Mouse (Mus musculus) embryonic facial prominence, embryonic 11.5 days (tissue): Measurements from ENCODE around the gene Sept5. TPM values are rescaled to one million over a fixed set of nuclear protein-coding genes. Genes with fewer than 3 reads are reported as not detected.

Experiments used
- ATAC-seq: fragments of 200-750 bp; cut with Nextera tagmentation; replicated peaks from 2 replicates; pipeline ENCODE4 v1.8.0; 2017; ENCODE audit warnings: low read depth; ENCODE audit not compliant: insufficient number of reproducible peaks, low FRiP score, low TSS enrichment
- DNase-seq: peaks from one replicate; pipeline ENCODE4 v3.0.0-alpha.2; 2015; ENCODE audit warnings: low spot score
- H3K27ac ChIP-seq: fragments of 300-500 bp; sonication (generic); replicated peaks from 2 replicates; pipeline ENCODE4 v1.5.1; 2014; ENCODE audit warnings: mild to moderate bottlenecking, low read depth, low read length, control low read depth
- H3K27me3 ChIP-seq: fragments of 300-500 bp; sonication (generic); 2 replicates; pipeline ENCODE4 v1.6.1; 2014; ENCODE audit warnings: mild to moderate bottlenecking, low read length, moderate library complexity, mixed read lengths; ENCODE audit not compliant: control insufficient read depth, insufficient read depth
- H3K36me3 ChIP-seq: fragments of 300-500 bp; sonication (generic); replicated peaks from 2 replicates; pipeline ENCODE4 v1.6.1; 2014; ENCODE audit warnings: low read depth, mild to moderate bottlenecking, low read length, moderate library complexity, mixed read lengths; ENCODE audit not compliant: control insufficient read depth, insufficient read depth
- H3K4me1 ChIP-seq: fragments of 300-500 bp; sonication (generic); 2 replicates; pipeline ENCODE4 v1.6.1; 2014; ENCODE audit warnings: low read length, mixed read lengths; ENCODE audit not compliant: control insufficient read depth, insufficient read depth
- H3K4me2 ChIP-seq: fragments of 300-500 bp; sonication (generic); 2 replicates; pipeline ENCODE4 v1.6.1; 2014; ENCODE audit warnings: low read depth, mild to moderate bottlenecking, control low read depth, low read length, moderate library complexity
- H3K4me3 ChIP-seq: fragments of 300-500 bp; sonication (generic); 2 replicates; pipeline ENCODE4 v1.5.1; 2014; ENCODE audit warnings: low read depth, low read length, control low read depth
- H3K9ac ChIP-seq: fragments of 300-500 bp; sonication (generic); replicated peaks from 2 replicates; pipeline ENCODE4 v1.6.1; 2014; ENCODE audit warnings: mild to moderate bottlenecking, control low read depth, low read length
- H3K9me3 ChIP-seq: fragments of 300-500 bp; sonication (generic); replicated peaks from 2 replicates; pipeline ENCODE4 v1.6.1; 2016; ENCODE audit warnings: mild to moderate bottlenecking, low read length, inconsistent platforms, mixed read lengths; ENCODE audit not compliant: control insufficient read depth
- WGBS: fragments of 180-500 bp; shearing (Covaris S2); extraction: QIAGEN DNeasy Blood & Tissue Kit; methylation state at CpG from one replicate; pipeline ENCODE4 v1.1.7; 2014; 5-methylcytosine and 5-hydroxymethylcytosine counted together
- polyA plus RNA-seq: library from polyadenylated mRNA; unstranded; fragments of >200 nt; fragmentation: Nextera tagmentation; extraction: Ambion mirVana; gene quantifications from 2 replicates; pipeline ENCODE4 v1.2.1, GENCODE M21; 2014

Sept5 gene
- polyA plus RNA-seq, 1 experiment from 2014 or later = 33.7 TPM

DNA sequence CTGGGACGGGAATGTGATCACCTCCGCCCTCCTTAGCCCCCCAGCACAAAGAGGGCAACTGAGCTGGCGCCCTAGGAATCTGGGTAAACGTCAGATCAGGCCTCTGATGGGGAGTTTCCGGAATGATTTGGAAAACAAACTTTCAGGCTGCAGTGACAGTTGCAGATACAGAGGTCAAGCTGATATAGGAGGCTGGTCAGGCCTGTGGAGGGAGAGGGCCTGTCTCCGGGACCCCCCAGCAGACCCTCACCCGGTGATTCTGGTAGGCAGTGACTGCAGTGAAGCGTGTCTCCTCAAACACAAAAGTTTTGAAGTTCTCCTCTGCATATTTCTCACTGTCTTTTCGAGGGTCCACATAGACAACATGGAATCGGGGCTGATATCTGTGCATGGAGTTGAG lies 46.6 kb downstream of the Sept5 start:
- no peak overlapping the region for H3K4me3 ChIP-seq
- ATAC-seq (no peak), DNase-seq (no peak)
- peaks cover 87% of the 10 kb centered on the region for H3K27me3 ChIP-seq
- H3K4me2 ChIP-seq = no peak overlapping the region; the same call in 1 of the 2 replicates
- H3K36me3 ChIP-seq = no peaks in the 10 kb centered on the region
- no peaks in the 10 kb centered on the region for H3K9me3 ChIP-seq
- WGBS = 12% methylated on average over 10 of the region's 10 CpGs
- H3K9ac ChIP-seq = no peak overlapping the region
- H3K4me1 ChIP-seq = peaks cover 18% of the 10 kb centered on the region
- H3K27ac ChIP-seq = no peak overlapping the region

- Histone ChIP-seq H3K4me1 (peaks cover 17% of the 10 kb centered on the region), H3K9ac (peak overlapping the region; percentile 52), H3K4me2 (peak overlapping the region; percentile 56), H3K36me3 (no peaks in the 10 kb centered on the region), H3K27me3 (peaks cover 82% of the 10 kb centered on the region), H3K9me3 (no peaks in the 10 kb centered on the region), H3K27ac (no peak overlapping the region), H3K4me3 (peak overlapping the region; percentile 30)
- under 1% methylated on average over 61 of the region's 67 CpGs for WGBS
- peak; percentile 38 for DNase-seq
- no peak for ATAC-seq
Measured at GRCm38 (mm10) chr16:18582426-18583148, 47.2 kb downstream of the Sept5 start.

GRCm38 (mm10) chr16:18581623-18582205 lies 48.0 kb downstream of the Sept5 start:
- Histone ChIP-seq H3K4me3 (peak overlapping the region; percentile 30), H3K27ac (no peak overlapping the region; the same call in 1 of the 2 replicates), H3K27me3 (peaks cover 77% of the 10 kb centered on the region), H3K9me3 (no peaks in the 10 kb centered on the region), H3K9ac (peak overlapping the region; percentile 52), H3K4me1 (peaks cover 17% of the 10 kb centered on the region), H3K4me2 (peak overlapping the region; percentile 56), H3K36me3 (no peaks in the 10 kb centered on the region)
- ATAC-seq (no peak), DNase-seq (peak; percentile 42)
- 1% methylated on average over 53 of the region's 66 CpGs for WGBS

DNA sequence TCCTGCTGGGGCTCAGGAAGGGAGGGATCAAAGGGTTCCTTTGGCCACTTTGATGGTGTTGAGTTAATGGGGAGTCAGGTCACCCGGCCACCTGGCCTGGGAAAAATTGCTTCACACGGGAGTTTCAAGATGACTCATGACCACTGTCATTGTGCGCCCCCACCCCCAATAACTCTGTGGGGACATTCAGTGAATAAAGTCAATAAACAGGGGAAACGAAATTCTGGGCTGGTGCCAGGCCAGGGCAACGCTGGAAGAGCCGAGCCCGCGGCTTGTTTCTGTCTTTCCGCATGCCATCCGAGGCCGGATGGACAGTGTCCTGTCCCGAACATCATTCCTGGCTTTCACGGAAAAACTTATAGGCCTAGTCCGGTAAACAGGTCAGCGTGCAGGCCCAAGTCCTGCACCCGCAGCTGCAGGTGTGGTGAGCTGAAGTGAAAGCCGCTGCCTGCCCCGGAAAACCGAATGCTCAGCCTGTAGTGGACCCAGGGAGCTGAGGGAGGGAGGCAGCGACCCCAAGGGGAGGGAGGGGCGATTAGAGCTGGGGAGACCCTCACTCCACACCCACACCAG lies 48.6 kb downstream of the Sept5 start:
- H3K4me3 ChIP-seq = peak overlapping the region; percentile 30
- H3K4me2 ChIP-seq = peak overlapping the region; percentile 56
- H3K27ac ChIP-seq = no peak overlapping the region
- H3K4me1 ChIP-seq = peaks cover 12% of the 10 kb centered on the region
- no peak for ATAC-seq
- 2% methylated on average over 21 of the region's 21 CpGs for WGBS
- H3K9me3 ChIP-seq = no peaks in the 10 kb centered on the region
- H3K36me3 ChIP-seq = no peaks in the 10 kb centered on the region
- H3K27me3 ChIP-seq = peaks cover 71% of the 10 kb centered on the region
- H3K9ac ChIP-seq = peak overlapping the region; percentile 18; the same call in 1 of the 2 replicates
- no peak for DNase-seq

- DNase-seq (no peak), ATAC-seq (no peak)
- H3K9me3 ChIP-seq = no peaks in the 10 kb centered on the region
- 17% methylated on average over 2 of the region's 2 CpGs for WGBS
- H3K4me3 ChIP-seq = no peak overlapping the region
- H3K4me2 ChIP-seq = no peak overlapping the region; the same call in 1 of the 2 replicates
- H3K27me3 ChIP-seq = peaks cover 64% of the 10 kb centered on the region
- no peak overlapping the region for H3K27ac ChIP-seq
- no peaks in the 10 kb centered on the region for H3K36me3 ChIP-seq
- peaks cover 12% of the 10 kb centered on the region for H3K4me1 ChIP-seq
- no peak overlapping the region for H3K9ac ChIP-seq
Measured at GRCm38 (mm10) chr16:18580389-18580788, 49.4 kb downstream of the Sept5 start.

GRCm38 (mm10) chr16:18577599-18578160 lies 52.1 kb downstream of the Sept5 start:
- H3K9me3 ChIP-seq = no peaks in the 10 kb centered on the region
- peak; percentile 49 for DNase-seq
- WGBS = 13% methylated on average over 5 of the region's 5 CpGs
- H3K9ac ChIP-seq = 0 out of 2 replicates have a peak overlapping the region, but pooled peaks have one; percentile 9
- H3K4me3 ChIP-seq = no peak overlapping the region
- 0 out of 2 replicates have a peak, but pooled peaks have one; percentile 14 for ATAC-seq
- no peaks in the 10 kb centered on the region for H3K36me3 ChIP-seq
- peaks cover 12% of the 10 kb centered on the region for H3K4me1 ChIP-seq
- peaks cover 38% of the 10 kb centered on the region for H3K27me3 ChIP-seq
- H3K27ac ChIP-seq = no peak overlapping the region
- H3K4me2 ChIP-seq = no peak overlapping the region

- no peaks in the 10 kb centered on the region for H3K36me3 ChIP-seq
- no peaks in the 10 kb centered on the region for H3K9me3 ChIP-seq
- DNase-seq (no peak), ATAC-seq (no peak)
- no peak overlapping the region for H3K9ac ChIP-seq
- peaks cover 10% of the 10 kb centered on the region for H3K4me1 ChIP-seq
- no peak overlapping the region for H3K27ac ChIP-seq
- H3K4me2 ChIP-seq = no peak overlapping the region
- WGBS = 50% methylated on average over 3 of the region's 3 CpGs
- H3K4me3 ChIP-seq = no peak overlapping the region
- H3K27me3 ChIP-seq = peaks cover 32% of the 10 kb centered on the region
Measured at GRCm38 (mm10) chr16:18577071-18577470, 52.7 kb downstream of the Sept5 start.
